Mouse (Mus musculus): ENCODE results near the gene Timm13. TPM values are rescaled to one million over a fixed set of nuclear protein-coding genes. Genes with fewer than 3 reads are reported as not detected.

Gene Timm13
- polyA plus RNA-seq, 1 experiment, result 135 TPM

DNA sequence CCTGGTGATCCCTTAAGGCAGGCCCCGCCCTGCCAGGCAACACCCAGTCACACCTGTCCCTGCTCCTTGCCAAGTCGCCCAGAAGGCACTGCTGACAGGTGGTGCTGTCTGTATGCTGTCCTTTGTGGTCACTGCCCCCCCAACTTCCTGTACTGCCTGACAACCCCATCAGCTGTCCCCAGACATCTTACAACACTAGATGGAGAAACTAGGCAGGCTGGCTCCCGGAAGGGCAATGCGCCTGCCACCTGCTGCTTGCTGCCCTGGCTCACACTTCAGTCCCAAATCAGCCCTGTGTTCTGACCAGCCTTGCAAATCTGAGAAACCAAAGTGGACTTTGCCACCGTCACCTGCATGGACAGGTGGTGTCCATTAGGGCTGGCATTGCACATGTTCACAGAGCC, 13.5 kb upstream of the Timm13 start:
- no peak overlapping the region for H3K27ac ChIP-seq (ENCODE audit: insufficient read depth, low read length)
- H3K4me1 ChIP-seq (ENCODE audit: control insufficient read depth, insufficient read depth, low read length), result no peaks in the 10 kb centered on the region
- no peaks in the 10 kb centered on the region for H3K9me3 ChIP-seq (replicated peaks; ENCODE audit: control insufficient read depth, insufficient read depth, low read length, poor library complexity, severe bottlenecking)
- H3K27me3 ChIP-seq (ENCODE audit: control insufficient read depth, insufficient read depth, low read length, poor library complexity, severe bottlenecking), result no peaks in the 10 kb centered on the region
- H3K9ac ChIP-seq (ENCODE audit: low read depth, poor library complexity, severe bottlenecking), result no peak overlapping the region
- no peak for TF ChIP-seq CTCF (IDR thresholded peaks at IDR 0.05; ENCODE audit: low read depth, low read length)
- no peak for TF ChIP-seq EP300 (IDR thresholded peaks at IDR 0.05; ENCODE audit: insufficient read depth, low read depth, low read length)
- no peak for TF ChIP-seq POLR2A (IDR thresholded peaks at IDR 0.05; ENCODE audit: insufficient read depth, low read length)
- peaks cover 3% of the 10 kb centered on the region; the same call in 1 of the 2 replicates for H3K36me3 ChIP-seq (ENCODE audit: control insufficient read depth, insufficient read depth, low read length, poor library complexity, severe bottlenecking)
- H3K4me3 ChIP-seq (ENCODE audit: low read depth, low read length), result no peak overlapping the region

DNA sequence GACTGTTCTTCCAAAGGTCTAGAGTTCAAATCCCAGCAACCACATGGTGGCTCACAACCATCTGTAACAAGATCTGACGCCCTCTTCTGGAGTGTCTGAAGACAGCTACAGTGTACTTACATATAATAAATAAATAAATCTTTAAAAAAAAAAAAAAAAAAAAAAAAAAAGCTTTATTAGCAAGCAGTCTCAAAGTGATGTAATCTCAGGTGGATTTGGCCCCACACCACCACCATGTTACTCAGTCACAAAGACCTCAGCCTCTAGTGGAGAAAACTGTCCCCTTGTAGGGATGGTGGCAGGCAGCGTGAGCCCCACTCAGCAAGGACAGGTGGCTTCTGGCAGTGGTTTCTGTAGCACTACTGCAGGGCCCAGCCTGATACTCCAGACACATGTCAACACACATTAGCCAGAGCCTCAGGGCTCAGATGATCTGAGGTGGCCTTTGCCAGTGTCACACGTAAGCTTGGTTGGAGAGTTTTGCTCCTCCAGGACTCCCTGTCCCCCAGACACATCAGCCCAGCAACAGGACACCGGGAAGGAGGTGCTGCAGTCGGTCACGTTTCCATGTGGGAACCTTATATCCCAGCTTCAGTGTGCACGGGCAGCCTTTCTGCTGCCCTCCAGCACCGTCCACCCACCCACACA, 12.7 kb upstream of the Timm13 start:
- H3K9ac ChIP-seq (ENCODE audit: low read depth, poor library complexity, severe bottlenecking), result no peak overlapping the region
- no peaks in the 10 kb centered on the region for H3K9me3 ChIP-seq (replicated peaks; ENCODE audit: control insufficient read depth, insufficient read depth, low read length, poor library complexity, severe bottlenecking)
- no peak overlapping the region for H3K27ac ChIP-seq (ENCODE audit: insufficient read depth, low read length)
- H3K4me1 ChIP-seq (ENCODE audit: control insufficient read depth, insufficient read depth, low read length), result no peaks in the 10 kb centered on the region
- H3K4me3 ChIP-seq (ENCODE audit: low read depth, low read length), result no peak overlapping the region
- peaks cover 6% of the 10 kb centered on the region for H3K36me3 ChIP-seq (ENCODE audit: control insufficient read depth, insufficient read depth, low read length, poor library complexity, severe bottlenecking)
- TF ChIP-seq POLR2A (IDR thresholded peaks at IDR 0.05; ENCODE audit: insufficient read depth, low read length) (no peak), EP300 (IDR thresholded peaks at IDR 0.05; ENCODE audit: insufficient read depth, low read depth, low read length) (no peak), CTCF (IDR thresholded peaks at IDR 0.05; ENCODE audit: low read depth, low read length) (no peak)
- no peaks in the 10 kb centered on the region for H3K27me3 ChIP-seq (ENCODE audit: control insufficient read depth, insufficient read depth, low read length, poor library complexity, severe bottlenecking)

DNA sequence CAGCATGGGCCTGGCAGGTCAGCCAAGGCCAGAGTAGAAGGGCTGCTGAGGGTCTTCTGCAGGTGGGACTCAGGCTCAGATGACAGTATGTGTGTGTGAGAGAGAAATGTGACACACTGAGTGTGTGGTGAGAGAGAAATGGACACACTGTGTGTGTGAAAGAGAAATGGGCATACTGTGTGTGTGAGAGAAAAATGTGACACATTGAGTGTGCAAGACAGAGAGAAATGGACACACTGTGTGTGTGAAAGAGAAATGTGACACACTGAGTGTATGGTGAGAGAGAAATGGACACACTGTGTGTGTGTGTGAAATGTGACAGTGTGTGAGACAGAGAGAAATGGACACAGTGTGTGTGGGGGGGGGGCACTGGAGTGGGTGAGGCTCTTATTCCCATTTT, 11.1 kb upstream of the Timm13 start:
- Histone ChIP-seq H3K4me3 (ENCODE audit: low read depth, low read length) (no peak overlapping the region), H3K9ac (ENCODE audit: low read depth, poor library complexity, severe bottlenecking) (no peak overlapping the region), H3K9me3 (replicated peaks; ENCODE audit: control insufficient read depth, insufficient read depth, low read length, poor library complexity, severe bottlenecking) (no peaks in the 10 kb centered on the region), H3K27ac (ENCODE audit: insufficient read depth, low read length) (no peak overlapping the region), H3K4me1 (ENCODE audit: control insufficient read depth, insufficient read depth, low read length) (no peaks in the 10 kb centered on the region), H3K36me3 (ENCODE audit: control insufficient read depth, insufficient read depth, low read length, poor library complexity, severe bottlenecking) (peaks cover 6% of the 10 kb centered on the region), H3K27me3 (ENCODE audit: control insufficient read depth, insufficient read depth, low read length, poor library complexity, severe bottlenecking) (no peaks in the 10 kb centered on the region)
- TF ChIP-seq POLR2A (IDR thresholded peaks at IDR 0.05; ENCODE audit: insufficient read depth, low read length) (no peak), CTCF (IDR thresholded peaks at IDR 0.05; ENCODE audit: low read depth, low read length) (no peak), EP300 (IDR thresholded peaks at IDR 0.05; ENCODE audit: insufficient read depth, low read depth, low read length) (no peak)

DNA sequence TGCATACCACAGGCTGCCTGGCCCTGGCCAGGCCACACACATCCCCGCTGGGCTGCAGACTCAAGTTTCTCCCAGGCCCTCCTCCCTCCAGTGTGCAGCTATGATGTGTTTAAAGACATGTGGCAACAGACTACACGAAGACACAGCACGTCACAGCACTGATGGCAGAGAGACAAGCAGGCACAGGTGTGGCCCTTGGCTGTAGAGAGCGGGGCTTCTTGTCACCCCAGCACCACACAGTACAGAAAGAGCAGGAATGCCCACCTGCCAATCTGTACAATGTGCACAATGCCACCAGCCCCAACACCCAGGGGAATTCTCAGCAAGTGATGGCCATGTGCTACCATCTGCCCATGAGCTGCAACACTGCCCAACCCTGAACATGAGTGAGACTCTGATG, 10.6 kb upstream of the Timm13 start:
- H3K9ac ChIP-seq (ENCODE audit: low read depth, poor library complexity, severe bottlenecking), result no peak overlapping the region
- no peaks in the 10 kb centered on the region for H3K9me3 ChIP-seq (replicated peaks; ENCODE audit: control insufficient read depth, insufficient read depth, low read length, poor library complexity, severe bottlenecking)

DNA sequence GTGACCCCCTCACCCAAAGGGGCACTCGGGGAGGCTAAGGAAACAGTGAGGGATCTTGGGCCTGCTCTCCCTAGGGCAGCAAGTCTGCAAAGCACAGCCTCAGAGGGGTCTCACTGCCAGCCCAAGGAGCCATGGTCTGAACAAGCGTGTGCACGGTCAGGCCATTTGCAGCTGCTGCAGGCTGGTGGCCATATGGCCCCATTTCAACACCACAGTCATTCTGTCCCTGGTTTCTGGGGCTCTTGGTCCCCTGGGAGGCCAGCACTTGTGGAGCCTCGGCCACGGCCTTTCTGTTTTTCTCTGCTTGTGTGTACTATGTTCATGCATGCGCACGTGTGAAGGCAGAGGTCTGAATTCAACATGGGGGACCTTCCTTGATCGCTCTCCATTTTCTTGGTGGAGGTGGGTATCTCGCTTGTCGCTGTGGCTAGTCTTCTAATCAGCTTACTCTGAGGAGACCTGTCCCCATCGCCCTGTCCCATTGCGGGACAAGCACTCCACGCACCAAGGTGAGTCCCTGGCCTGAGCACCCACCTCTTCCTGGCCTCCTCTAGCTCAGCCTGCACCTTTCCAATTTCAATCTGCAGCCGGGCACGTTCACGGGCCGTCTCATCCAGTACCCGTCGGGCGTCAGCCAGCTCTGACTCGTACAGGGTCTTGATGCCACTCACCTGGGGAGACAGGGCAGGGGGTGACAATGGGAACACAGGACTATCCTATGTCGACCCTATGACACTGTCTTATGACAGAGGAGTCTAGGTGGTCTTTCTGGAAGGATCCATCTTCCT, 8.8 kb upstream of the Timm13 start:
- H3K27me3 ChIP-seq (ENCODE audit: control insufficient read depth, insufficient read depth, low read length, poor library complexity, severe bottlenecking), result no peaks in the 10 kb centered on the region
- H3K9me3 ChIP-seq (replicated peaks; ENCODE audit: control insufficient read depth, insufficient read depth, low read length, poor library complexity, severe bottlenecking), result no peaks in the 10 kb centered on the region
- H3K4me1 ChIP-seq (ENCODE audit: control insufficient read depth, insufficient read depth, low read length), result no peaks in the 10 kb centered on the region
- TF ChIP-seq EP300 (IDR thresholded peaks at IDR 0.05; ENCODE audit: insufficient read depth, low read depth, low read length), result no peak
- TF ChIP-seq POLR2A (IDR thresholded peaks at IDR 0.05; ENCODE audit: insufficient read depth, low read length), result no peak
- no peak for TF ChIP-seq CTCF (IDR thresholded peaks at IDR 0.05; ENCODE audit: low read depth, low read length)
- H3K36me3 ChIP-seq (ENCODE audit: control insufficient read depth, insufficient read depth, low read length, poor library complexity, severe bottlenecking), result peaks cover 3% of the 10 kb centered on the region
- no peak overlapping the region for H3K4me3 ChIP-seq (ENCODE audit: low read depth, low read length)
- no peak overlapping the region for H3K27ac ChIP-seq (ENCODE audit: insufficient read depth, low read length)
- no peak overlapping the region for H3K9ac ChIP-seq (ENCODE audit: low read depth, poor library complexity, severe bottlenecking)

More for the DNA sequence above, 10.6 kb upstream of the Timm13 start:
- Histone ChIP-seq H3K27me3 (ENCODE audit: control insufficient read depth, insufficient read depth, low read length, poor library complexity, severe bottlenecking) (no peaks in the 10 kb centered on the region), H3K4me1 (ENCODE audit: control insufficient read depth, insufficient read depth, low read length) (no peaks in the 10 kb centered on the region), H3K27ac (ENCODE audit: insufficient read depth, low read length) (no peak overlapping the region), H3K36me3 (ENCODE audit: control insufficient read depth, insufficient read depth, low read length, poor library complexity, severe bottlenecking) (peaks cover 6% of the 10 kb centered on the region), H3K4me3 (ENCODE audit: low read depth, low read length) (no peak overlapping the region)
- TF ChIP-seq EP300 (IDR thresholded peaks at IDR 0.05; ENCODE audit: insufficient read depth, low read depth, low read length) (no peak), POLR2A (IDR thresholded peaks at IDR 0.05; ENCODE audit: insufficient read depth, low read length) (no peak), CTCF (IDR thresholded peaks at IDR 0.05; ENCODE audit: low read depth, low read length) (no peak)

DNA sequence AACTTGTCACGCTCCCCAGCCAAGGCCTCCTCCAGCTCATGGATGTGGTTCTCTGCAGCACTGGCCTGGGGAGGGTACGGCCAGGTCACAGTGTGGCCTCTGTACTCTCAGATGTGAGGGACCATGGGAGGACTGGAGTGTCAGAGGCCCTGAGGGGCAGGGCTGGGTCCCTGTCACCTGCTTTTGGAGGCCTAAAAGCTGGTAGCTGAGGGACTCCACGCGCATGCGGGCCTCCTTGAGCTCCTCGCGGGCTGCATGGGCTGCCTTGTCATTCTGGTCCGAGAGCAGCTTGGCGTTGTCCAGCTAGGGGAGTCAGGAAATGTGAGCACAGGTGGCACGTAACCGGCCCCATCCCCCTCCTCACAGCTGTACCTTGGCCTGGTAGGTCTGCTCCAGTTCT, 3.9 kb upstream of the Timm13 start:
- H3K4me1 ChIP-seq (ENCODE audit: control insufficient read depth, insufficient read depth, low read length), result no peaks in the 10 kb centered on the region
- H3K4me3 ChIP-seq (ENCODE audit: low read depth, low read length), result no peak overlapping the region
- no peak overlapping the region for H3K27ac ChIP-seq (ENCODE audit: insufficient read depth, low read length)
- TF ChIP-seq CTCF (IDR thresholded peaks at IDR 0.05; ENCODE audit: low read depth, low read length) (no peak), POLR2A (IDR thresholded peaks at IDR 0.05; ENCODE audit: insufficient read depth, low read length) (no peak), EP300 (IDR thresholded peaks at IDR 0.05; ENCODE audit: insufficient read depth, low read depth, low read length) (no peak)
- H3K27me3 ChIP-seq (ENCODE audit: control insufficient read depth, insufficient read depth, low read length, poor library complexity, severe bottlenecking), result no peaks in the 10 kb centered on the region
- no peaks in the 10 kb centered on the region for H3K9me3 ChIP-seq (replicated peaks; ENCODE audit: control insufficient read depth, insufficient read depth, low read length, poor library complexity, severe bottlenecking)
- no peak overlapping the region for H3K9ac ChIP-seq (ENCODE audit: low read depth, poor library complexity, severe bottlenecking)
- peaks cover 3% of the 10 kb centered on the region for H3K36me3 ChIP-seq (ENCODE audit: control insufficient read depth, insufficient read depth, low read length, poor library complexity, severe bottlenecking)

Measured in ES-Bruce4 (cell line).